Mouse (Mus musculus): ENCODE data around the gene Tpte. TPM values are rescaled to one million over a fixed set of nuclear protein-coding genes. Genes with fewer than 3 reads are reported as not detected.
"Not testable (repeated sequence)": the region's sequence is repeated elsewhere in the genome, so short reads cannot be mapped to it uniquely, and the experiment has no call there.

Gene Tpte
- total and polyA plus RNA-seq, 2 experiments from 2014 or later, result not detected

DNA sequence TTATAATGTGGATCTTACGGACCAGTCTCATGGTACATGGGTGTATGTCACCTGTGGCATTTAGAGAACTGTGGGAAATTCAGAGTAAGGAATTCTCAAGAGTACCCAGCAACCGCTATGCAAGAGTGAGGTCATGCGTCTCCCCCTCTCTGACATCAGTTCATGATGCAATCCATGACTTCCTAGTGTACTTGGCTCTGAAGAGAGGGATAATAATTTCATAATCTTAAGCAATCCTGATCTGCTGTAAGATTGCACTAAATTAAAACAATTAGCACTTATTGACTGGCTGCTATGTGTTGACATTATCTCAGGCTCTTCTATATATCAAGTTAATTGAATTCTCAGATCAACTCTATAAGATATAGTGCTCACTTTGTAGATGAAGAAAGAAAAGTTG lies 16.4 kb upstream of the Tpte start:
- DNase-seq (ENCODE audit: low spot score) (no peak), ATAC-seq (ENCODE audit: low FRiP score) (no peak)
- Histone ChIP-seq H3K9ac (replicated peaks; ENCODE audit: low read length, poor library complexity, severe bottlenecking) (no peak overlapping the region), H3K9me3 (ENCODE audit: low read length) (no peaks in the 10 kb centered on the region), H3K27me3 (ENCODE audit: insufficient read depth, low read length) (no peaks in the 10 kb centered on the region), H3K4me3 (ENCODE audit: low read depth, low read length) (no peak overlapping the region), H3K4me1 (ENCODE audit: insufficient read depth, low read length) (no peaks in the 10 kb centered on the region), H3K36me3 (ENCODE audit: insufficient read depth, low read length) (no peaks in the 10 kb centered on the region), H3K4me2 (ENCODE audit: low read depth, low read length, poor library complexity, severe bottlenecking) (no peak overlapping the region), H3K27ac (ENCODE audit: low read depth, low read length) (no peak overlapping the region)
- no peak for TF ChIP-seq CTCF (IDR thresholded peaks at IDR 0.05)
- WGBS, result 94% methylated on average over 3 of the region's 3 CpGs

- ATAC-seq (ENCODE audit: low FRiP score), result no peak
- DNase-seq (ENCODE audit: low spot score), result no peak
- Histone ChIP-seq H3K4me3 (ENCODE audit: low read depth, low read length) (no peak overlapping the region), H3K4me2 (ENCODE audit: low read depth, low read length, poor library complexity, severe bottlenecking) (no peak overlapping the region), H3K9ac (replicated peaks; ENCODE audit: low read length, poor library complexity, severe bottlenecking) (no peak overlapping the region), H3K9me3 (ENCODE audit: low read length) (no peaks in the 10 kb centered on the region), H3K36me3 (ENCODE audit: insufficient read depth, low read length) (no peaks in the 10 kb centered on the region), H3K4me1 (ENCODE audit: insufficient read depth, low read length) (no peaks in the 10 kb centered on the region), H3K27me3 (ENCODE audit: insufficient read depth, low read length) (no peaks in the 10 kb centered on the region), H3K27ac (ENCODE audit: low read depth, low read length) (no peak overlapping the region)
- WGBS, result 94% methylated on average over 3 of the region's 3 CpGs
- TF ChIP-seq CTCF (IDR thresholded peaks at IDR 0.05), result no peak
Observed at GRCm38 (mm10) chr8:22273142-22273541, 10.1 kb upstream of the Tpte start.

DNA sequence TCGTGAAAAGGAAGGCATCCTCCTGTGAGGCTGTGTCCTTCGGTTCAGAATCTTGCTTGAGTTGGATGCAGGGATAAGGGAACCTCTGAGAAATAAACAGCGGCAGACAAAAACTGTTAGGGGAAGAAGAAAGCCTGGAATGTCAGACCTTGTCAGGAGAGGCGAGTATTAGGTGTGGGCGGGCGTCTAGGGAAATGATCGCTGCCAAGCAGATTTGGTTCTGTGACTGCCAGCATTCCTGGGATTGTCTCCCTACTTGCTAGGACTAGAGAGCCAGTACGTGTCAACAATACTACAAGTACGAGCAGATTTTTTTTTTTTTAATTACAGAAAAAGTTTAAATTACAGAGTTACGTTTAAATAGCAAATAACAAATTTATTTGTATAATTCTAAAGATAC lies 8.6 kb upstream of the Tpte start:
- no peak overlapping the region for H3K4me2 ChIP-seq (ENCODE audit: low read depth, low read length, poor library complexity, severe bottlenecking)
- no peak overlapping the region for H3K27ac ChIP-seq (ENCODE audit: low read depth, low read length)
- no peaks in the 10 kb centered on the region for H3K9me3 ChIP-seq (ENCODE audit: low read length)
- 76% methylated on average over 10 of the region's 10 CpGs for WGBS
- H3K9ac ChIP-seq (replicated peaks; ENCODE audit: low read length, poor library complexity, severe bottlenecking), result no peak overlapping the region
- H3K36me3 ChIP-seq (ENCODE audit: insufficient read depth, low read length), result no peaks in the 10 kb centered on the region
- DNase-seq (ENCODE audit: low spot score) (no peak), ATAC-seq (ENCODE audit: low FRiP score) (no peak)
- H3K4me3 ChIP-seq (ENCODE audit: low read depth, low read length), result no peak overlapping the region
- no peak for TF ChIP-seq CTCF (IDR thresholded peaks at IDR 0.05)
- no peaks in the 10 kb centered on the region for H3K4me1 ChIP-seq (ENCODE audit: insufficient read depth, low read length)
- H3K27me3 ChIP-seq (ENCODE audit: insufficient read depth, low read length), result no peaks in the 10 kb centered on the region

DNA sequence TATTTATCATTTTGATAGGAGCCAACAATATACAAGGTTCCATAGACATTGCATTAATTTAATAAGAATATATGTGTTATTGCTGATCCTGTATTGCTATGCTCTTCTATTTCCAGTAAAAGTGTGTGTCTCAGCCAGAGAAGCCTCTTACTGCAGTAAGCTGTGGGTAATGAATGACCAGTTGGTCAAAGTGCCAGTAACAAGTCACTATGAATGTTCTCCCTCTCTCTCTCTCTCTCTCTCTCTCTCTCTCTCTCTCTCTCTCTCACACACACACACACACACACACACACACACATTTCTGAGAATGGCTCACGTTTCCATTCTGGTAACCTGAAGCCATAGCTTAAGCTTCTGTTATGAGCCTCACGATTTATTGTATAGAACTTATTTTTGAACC lies 19.1 kb downstream of the Tpte start:
- no peak for ATAC-seq (ENCODE audit: low FRiP score)
- H3K4me3 ChIP-seq (ENCODE audit: low read depth, low read length), result no peak overlapping the region
- H3K36me3 ChIP-seq (ENCODE audit: insufficient read depth, low read length), result no peaks in the 10 kb centered on the region
- H3K27me3 ChIP-seq (ENCODE audit: insufficient read depth, low read length), result no peaks in the 10 kb centered on the region
- no peaks in the 10 kb centered on the region for H3K9me3 ChIP-seq (ENCODE audit: low read length)
- H3K4me1 ChIP-seq (ENCODE audit: insufficient read depth, low read length), result 0 out of 2 replicates have a peak, but pooled peaks cover 4% of the 10 kb centered on the region
- no peak overlapping the region for H3K9ac ChIP-seq (replicated peaks; ENCODE audit: low read length, poor library complexity, severe bottlenecking)
- DNase-seq (ENCODE audit: low spot score), result no peak
- no peak overlapping the region for H3K4me2 ChIP-seq (ENCODE audit: low read depth, low read length, poor library complexity, severe bottlenecking)
- no peak overlapping the region for H3K27ac ChIP-seq (ENCODE audit: low read depth, low read length)
- 52% methylated on average over 2 of the region's 2 CpGs for WGBS
- TF ChIP-seq CTCF (IDR thresholded peaks at IDR 0.05), result no peak

- peak; percentile 30 for DNase-seq (ENCODE audit: low spot score)
- no peaks in the 10 kb centered on the region for H3K9me3 ChIP-seq (ENCODE audit: low read length)
- H3K9ac ChIP-seq (replicated peaks; ENCODE audit: low read length, poor library complexity, severe bottlenecking), result no peak overlapping the region
- peak overlapping the region; percentile 13 for H3K4me3 ChIP-seq (ENCODE audit: low read depth, low read length)
- no peak overlapping the region for H3K27ac ChIP-seq (ENCODE audit: low read depth, low read length)
- H3K27me3 ChIP-seq (ENCODE audit: insufficient read depth, low read length), result no peaks in the 10 kb centered on the region
- WGBS, result 13% methylated on average over 7 of the region's 7 CpGs
- H3K4me1 ChIP-seq (ENCODE audit: insufficient read depth, low read length), result 0 out of 2 replicates have a peak, but pooled peaks cover 4% of the 10 kb centered on the region
- H3K36me3 ChIP-seq (ENCODE audit: insufficient read depth, low read length), result no peaks in the 10 kb centered on the region
- peak overlapping the region; percentile 43 for H3K4me2 ChIP-seq (ENCODE audit: low read depth, low read length, poor library complexity, severe bottlenecking)
- TF ChIP-seq CTCF (IDR thresholded peaks at IDR 0.05), result no peak
- ATAC-seq (ENCODE audit: low FRiP score), result peak; percentile 84
Observed at GRCm38 (mm10) chr8:22302896-22303306, 19.7 kb downstream of the Tpte start.

DNA sequence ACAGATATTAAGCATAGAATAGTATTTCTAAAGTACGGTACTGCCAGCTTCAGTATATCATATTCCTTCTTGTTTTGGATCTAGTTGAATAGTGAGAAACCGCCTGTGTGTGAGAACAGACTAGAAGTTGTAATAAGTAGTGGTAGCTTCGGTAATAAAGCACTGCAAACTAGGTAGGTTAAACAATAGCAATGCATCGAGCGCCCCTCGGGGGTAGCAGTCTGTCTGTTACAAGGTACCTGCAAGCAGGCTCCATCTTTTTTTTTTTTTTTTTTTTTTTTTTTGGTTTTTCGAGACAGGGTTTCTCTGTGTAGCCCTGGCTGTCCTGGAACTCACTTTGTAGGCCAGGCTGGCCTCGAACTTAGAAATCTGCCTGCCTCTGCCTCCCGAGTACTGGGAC lies 20.8 kb downstream of the Tpte start:
- H3K4me1 ChIP-seq (ENCODE audit: insufficient read depth, low read length); H3K36me3 ChIP-seq (ENCODE audit: insufficient read depth, low read length); H3K9me3 ChIP-seq (ENCODE audit: low read length); H3K9ac ChIP-seq (replicated peaks; ENCODE audit: low read length, poor library complexity, severe bottlenecking); ATAC-seq (ENCODE audit: low FRiP score); H3K4me2 ChIP-seq (ENCODE audit: low read depth, low read length, poor library complexity, severe bottlenecking); DNase-seq (ENCODE audit: low spot score); H3K27ac ChIP-seq (ENCODE audit: low read depth, low read length); H3K27me3 ChIP-seq (ENCODE audit: insufficient read depth, low read length); H3K4me3 ChIP-seq (ENCODE audit: low read depth, low read length): not testable (repeated sequence)
- 85% methylated on average over 8 of the region's 9 CpGs for WGBS

All from midbrain, postnatal 0 days (tissue).